ENCODE assay signal across 12 mouse cellular contexts in genomic region chr10:73826354-73826753, GRCm38 (mm10).
DNase-seq lines count a peak whose midpoint lies in the region; ATAC-seq lines count a peak whose summit lies in the region.
"Had no signal": no experiment of that assay in that cellular context is flagged by ENCODE, and none has a peak within 500 bp of the region (broad histone marks: within the 10 kb centered on the region; RNA-seq: fewer than 3 reads in every experiment).

No protein-coding gene starts in this region.

- peak; percentile 2 for DNase-seq in forebrain, embryonic 14.5 days (ENCODE audit: low spot score)
- no peak for DNase-seq in forebrain, embryonic 10.5 days (ENCODE audit: extremely low spot score, low spot score)
- peak; percentile 33 for DNase-seq in right cerebral cortex, adult 18-20 months
- no peak for DNase-seq in right cerebral cortex, postnatal 25 days
- peak; percentile 46 for DNase-seq in layer of hippocampus, adult 9-11 months
- peak; percentile 40 for DNase-seq in telencephalon, adult 2 months (ENCODE audit: low read depth, low spot score)
- DNase-seq in liver = no peak
- no peak for DNase-seq in cerebellum, postnatal 25 days
- DNase-seq: adrenal gland, postnatal 14 days had no signal

- no peaks in the 10 kb centered on the region for H3K27me3 ChIP-seq in forebrain, embryonic 14.5 days (replicated peaks; ENCODE audit: control insufficient read depth, insufficient read depth, low read length)
- H3K27me3 ChIP-seq in forebrain, embryonic 10.5 days (ENCODE audit: poor library complexity, severe bottlenecking) = peaks cover 12% of the 10 kb centered on the region
- H3K27me3 ChIP-seq: CH12.LX had no signal

- no peak overlapping the region for H3K4me3 ChIP-seq in forebrain, embryonic 14.5 days (ENCODE audit: low read depth, low read length)
- H3K4me3 ChIP-seq in forebrain, embryonic 10.5 days = no peak overlapping the region
- H3K4me3 ChIP-seq: erythroblast, embryonic 14.5 days had no signal

- no peaks in the 10 kb centered on the region for H3K9me3 ChIP-seq in forebrain, embryonic 14.5 days (replicated peaks; ENCODE audit: control insufficient read depth, low read length)
- no peaks in the 10 kb centered on the region for H3K9me3 ChIP-seq in forebrain, embryonic 10.5 days

- peaks cover 5% of the 10 kb centered on the region for H3K4me1 ChIP-seq in forebrain, embryonic 14.5 days (ENCODE audit: control insufficient read depth, insufficient read depth, low read length)
- H3K4me1 ChIP-seq in forebrain, embryonic 10.5 days = peaks cover 13% of the 10 kb centered on the region

- ATAC-seq in forebrain, embryonic 14.5 days = no peak

- no peaks in the 10 kb centered on the region for H3K36me3 ChIP-seq in forebrain, embryonic 14.5 days (ENCODE audit: control insufficient read depth, insufficient read depth, low read length)
- no peaks in the 10 kb centered on the region for H3K36me3 ChIP-seq in forebrain, embryonic 10.5 days (replicated peaks)

- no peak overlapping the region for H3K9ac ChIP-seq in forebrain, embryonic 14.5 days (ENCODE audit: low read length)

- 53% methylated on average over 8 of the region's 8 CpGs for WGBS in forebrain, embryonic 14.5 days
- 56% methylated on average over 8 of the region's 8 CpGs for WGBS in forebrain, embryonic 10.5 days

- no peak overlapping the region; the same call in 1 of the 2 replicates for H3K4me2 ChIP-seq in forebrain, embryonic 14.5 days (ENCODE audit: low read length)

- H3K27ac ChIP-seq in forebrain, embryonic 14.5 days (ENCODE audit: low read depth, low read length) = no peak overlapping the region
- no peak overlapping the region for H3K27ac ChIP-seq in forebrain, embryonic 10.5 days
- H3K27ac ChIP-seq: macrophage had no signal

Comparison
In these comparisons a context has a peak if more than half of its experiments do, and no peak if none do; other contexts are left out.
1. DNase-seq: peak in forebrain, embryonic 14.5 days (single experiment), right cerebral cortex, adult 18-20 months (single experiment), layer of hippocampus, adult 9-11 months (single experiment) and telencephalon, adult 2 months (single experiment); none in forebrain, embryonic 10.5 days (single experiment), right cerebral cortex, postnatal 25 days (single experiment), liver (single experiment) and cerebellum, postnatal 25 days (0 of 2).